Mouse (Mus musculus): Measurements from ENCODE around the gene Ovol1. TPM values are rescaled to one million over a fixed set of nuclear protein-coding genes. Genes with fewer than 3 reads are reported as not detected.

The Ovol1 gene
- polyA plus RNA-seq (2012; rRNA removed) = 0.05 and 0.56 TPM in 2 replicates

GRCm38 (mm10) chr19:5560457-5561041, at the start of gene Ovol1:
Gene Ovol1 (minus strand): TSS chr19:5560646.

GRCm38 (mm10) chr19:5609547-5610404, 49.3 kb upstream of the Ovol1 start, which contains the start of gene Kat5:
Gene Kat5 (minus strand): TSS chr19:5610237.

GRCm38 (mm10) chr19:5601752-5602541, 41.5 kb upstream of the Ovol1 start, which contains the start of gene Rnaseh2c:
Gene Rnaseh2c (plus strand): TSS chr19:5601873.

GRCm38 (mm10) chr19:5567534-5568469, 7.4 kb upstream of the Ovol1 start, which contains the start of gene Ap5b1:
Gene Ap5b1 (plus strand): TSS chr19:5568025.

GRCm38 (mm10) chr19:5510031-5511026, 50.1 kb downstream of the Ovol1 start, which contains the start of gene Snx32:
Gene Snx32 (minus strand): TSS chr19:5510538.

GRCm38 (mm10) chr19:5503687-5504086, 56.8 kb downstream of the Ovol1 start, which contains the start of gene 1700020D05Rik:
Gene 1700020D05Rik (minus strand): TSS chr19:5503787.

Other genes starting within 250 kb of the Ovol1 start
- gene Catsper1, start 224.9 kb downstream of the Ovol1 start, polyA plus RNA-seq (2012; rRNA removed) = not detected in 2 replicates
- 2.2 and 2.4 TPM in 2 replicates for gene Cst6, start 211.1 kb downstream of the Ovol1 start, polyA plus RNA-seq (2012; rRNA removed)
- 42.2 and 43.6 TPM in 2 replicates for gene Eif1ad, start 193.9 kb downstream of the Ovol1 start, polyA plus RNA-seq (2012; rRNA removed)
- 200 and 202 TPM in 2 replicates for gene Banf1, start 193.5 kb downstream of the Ovol1 start, polyA plus RNA-seq (2012; rRNA removed)
- 89.8 and 93.4 TPM in 2 replicates for gene Sart1, start 171.9 kb downstream of the Ovol1 start, polyA plus RNA-seq (2012; rRNA removed)
- gene Tsga10ip, start 158.1 kb downstream of the Ovol1 start, polyA plus RNA-seq (2012; rRNA removed) = 0.05 TPM in 1 of 2 replicates, not detected in the other
- 304 and 309 TPM in 2 replicates for gene Drap1, start 135.7 kb downstream of the Ovol1 start, polyA plus RNA-seq (2012; rRNA removed)
- gene AI837181, start 135.5 kb downstream of the Ovol1 start, polyA plus RNA-seq (2012; rRNA removed) = 76.5 and 85.9 TPM in 2 replicates
- gene Fosl1, start 113.1 kb downstream of the Ovol1 start, polyA plus RNA-seq (2012; rRNA removed) = 0.05 TPM in 1 of 2 replicates, not detected in the other
- gene Ccdc85b, start 102.8 kb downstream of the Ovol1 start, polyA plus RNA-seq (2012; rRNA removed) = 10.6 and 11.6 TPM in 2 replicates
- 216 and 221 TPM in 2 replicates for gene Fibp, start 100.0 kb downstream of the Ovol1 start, polyA plus RNA-seq (2012; rRNA removed)
- 2.6 and 2.7 TPM in 2 replicates for gene Ctsw, start 92.1 kb downstream of the Ovol1 start, polyA plus RNA-seq (2012; rRNA removed)
- 50.0 and 85.2 TPM in 2 replicates for gene Efemp2, start 86.7 kb downstream of the Ovol1 start, polyA plus RNA-seq (2012; rRNA removed)
- 57.1 and 64.2 TPM in 2 replicates for gene Mus81, start 72.2 kb downstream of the Ovol1 start, polyA plus RNA-seq (2012; rRNA removed)
- gene Cfl1, start 70.2 kb downstream of the Ovol1 start, polyA plus RNA-seq (2012; rRNA removed) = 1,583 and 1,664 TPM in 2 replicates
- gene 1700020D05Rik, start 56.9 kb downstream of the Ovol1 start, polyA plus RNA-seq (2012; rRNA removed) = 3.8 and 4.0 TPM in 2 replicates
- 103 and 108 TPM in 2 replicates for gene Snx32, start 50.1 kb downstream of the Ovol1 start, polyA plus RNA-seq (2012; rRNA removed)
- 2.4 and 2.5 TPM in 2 replicates for gene Ap5b1, start 7.4 kb upstream of the Ovol1 start, polyA plus RNA-seq (2012; rRNA removed)
- gene Rnaseh2c, start 41.2 kb upstream of the Ovol1 start, polyA plus RNA-seq (2012; rRNA removed) = 90.9 and 107 TPM in 2 replicates
- 155 and 159 TPM in 2 replicates for gene Kat5, start 49.6 kb upstream of the Ovol1 start, polyA plus RNA-seq (2012; rRNA removed)
- gene Rela, start 76.8 kb upstream of the Ovol1 start, polyA plus RNA-seq (2012; rRNA removed) = 38.6 and 41.9 TPM in 2 replicates
- gene Sipa1, start 103.1 kb upstream of the Ovol1 start, polyA plus RNA-seq (2012; rRNA removed) = 25.8 and 34.4 TPM in 2 replicates
- 20.8 and 24.0 TPM in 2 replicates for gene Map3k11, start 128.1 kb upstream of the Ovol1 start, polyA plus RNA-seq (2012; rRNA removed)
- 80.3 and 94.9 TPM in 2 replicates for gene Pcnx3, start 128.3 kb upstream of the Ovol1 start, polyA plus RNA-seq (2012; rRNA removed)
- gene Kcnk7, start 143.7 kb upstream of the Ovol1 start, polyA plus RNA-seq (2012; rRNA removed) = 0.05 and 0.21 TPM in 2 replicates
- 25.1 and 28.3 TPM in 2 replicates for gene Ehbp1l1, start 165.7 kb upstream of the Ovol1 start, polyA plus RNA-seq (2012; rRNA removed)
- gene Fam89b, start 169.0 kb upstream of the Ovol1 start, polyA plus RNA-seq (2012; rRNA removed) = 241 and 283 TPM in 2 replicates
- gene Ltbp3, start 180.3 kb upstream of the Ovol1 start, polyA plus RNA-seq (2012; rRNA removed) = 64.1 and 102 TPM in 2 replicates
- 121 and 140 TPM in 2 replicates for gene Scyl1, start 210.8 kb upstream of the Ovol1 start, polyA plus RNA-seq (2012; rRNA removed)